Comparison of ENCODE assay signal across 9 mouse cellular contexts in the genomic region with DNA sequence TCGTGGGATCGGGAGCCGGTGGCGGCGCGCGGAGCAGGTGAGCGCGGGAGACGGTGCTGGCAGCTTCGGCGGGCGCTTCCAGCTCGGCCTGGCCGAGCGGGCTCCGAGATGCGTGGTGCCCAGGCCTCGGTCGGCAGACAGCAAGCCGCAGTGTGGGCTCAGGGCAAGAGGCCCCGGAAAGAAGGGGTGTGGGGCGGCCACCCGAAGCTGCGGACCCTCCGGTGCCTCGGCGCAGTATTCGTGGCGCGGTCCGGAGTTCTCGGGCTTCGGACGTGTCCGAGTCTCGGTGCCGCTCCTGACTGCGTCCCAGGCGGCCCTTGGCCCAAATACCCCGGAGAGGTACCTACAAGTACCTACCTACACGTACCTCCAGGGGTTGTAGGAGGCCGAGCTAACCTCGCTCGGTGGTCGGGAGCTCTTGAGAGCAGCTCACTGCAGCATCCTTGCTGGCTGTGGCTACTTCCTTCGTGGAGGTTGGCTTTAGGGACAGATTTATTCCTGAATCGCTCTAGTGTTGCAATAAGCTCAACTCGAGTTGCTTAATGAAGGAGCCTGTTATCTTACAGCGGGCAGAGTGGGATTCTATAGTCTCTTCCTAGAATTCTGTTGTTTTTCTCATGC. TPM values are rescaled to one million over a fixed set of nuclear protein-coding genes. Genes with fewer than 3 reads are reported as not detected.
A peak's percentile ranks its signal among the peaks of the same experiment; 100 is the strongest.
DNase-seq lines count a peak whose midpoint lies in the region; ATAC-seq lines count a peak whose summit lies in the region.
"Had no signal": no experiment of that assay in that cellular context is flagged by ENCODE, and none has a peak within 500 bp of the region (broad histone marks: within the 10 kb centered on the region; RNA-seq: fewer than 3 reads in every experiment).

No protein-coding gene starts in this region.

- no peaks in the 10 kb centered on the region for H3K9me3 ChIP-seq in hindbrain, embryonic 12.5 days (replicated peaks)

- H3K4me2 ChIP-seq in hindbrain, embryonic 12.5 days (replicated peaks) = peak overlapping the region; percentile 93

- no peak for DNase-seq in cerebellum, postnatal 25 days
- DNase-seq in retina, embryonic 14.5 days (ENCODE audit: low spot score) = peak; percentile 41
- DNase-seq in retina, postnatal 1 day = no peak
- no peak for DNase-seq in thymus, adult 18-20 months
- no peak for DNase-seq in thymus, postnatal 4 days

- peaks cover 12% of the 10 kb centered on the region; the same call in 1 of the 2 replicates for H3K27me3 ChIP-seq in hindbrain, embryonic 12.5 days

- H3K9ac ChIP-seq in hindbrain, embryonic 12.5 days = peak overlapping the region; percentile 82

- ATAC-seq in cerebellum, adult (ENCODE audit: insufficient number of reproducible peaks, low FRiP score, low TSS enrichment) = peak; percentile 72; the same call in 1 of the 2 replicates
- peak; percentile 83 for ATAC-seq in hindbrain, embryonic 12.5 days (ENCODE audit: low FRiP score)
- peak; percentile 37 for ATAC-seq in megakaryocyte progenitor cell, adult 5-6 weeks (replicated peaks; ENCODE audit: poor library complexity)

- peaks cover 13% of the 10 kb centered on the region for H3K4me1 ChIP-seq in hindbrain, embryonic 12.5 days

- peak overlapping the region; percentile 60 for H3K27ac ChIP-seq in hindbrain, embryonic 12.5 days

- WGBS in hindbrain, embryonic 12.5 days = under 1% methylated on average over 50 of the region's 50 CpGs

- H3K36me3 ChIP-seq in hindbrain, embryonic 12.5 days = no peaks in the 10 kb centered on the region

- peak overlapping the region; percentile 79 for H3K4me3 ChIP-seq in hindbrain, embryonic 12.5 days

RNA-seq across cellular contexts. Expression of a gene that starts 0.4 kb away (rescaled TPM):
- polyA plus RNA-seq in hindbrain, embryonic 12.5 days (2016; fragmentation: Nextera tagmentation; extraction: Ambion mirVana) = 85.8 and 87.1 TPM in 2 replicates
- total RNA-seq in megakaryocyte progenitor cell, adult 5-6 weeks (2015) = 45.6 and 51.6 TPM in 2 replicates
- total RNA-seq in megakaryocyte progenitor cell, adult 5-6 weeks (2017) = 115 and 117 TPM in 2 replicates

RNA-seq across cellular contexts. Expression of a gene that starts 31.5 kb away (rescaled TPM):
- polyA plus RNA-seq in hindbrain, embryonic 12.5 days (2016; fragmentation: Nextera tagmentation; extraction: Ambion mirVana) = 1.6 and 2.0 TPM in 2 replicates
- not detected in 2 replicates for total RNA-seq in megakaryocyte progenitor cell, adult 5-6 weeks (2015)
- not detected in 2 replicates for total RNA-seq in megakaryocyte progenitor cell, adult 5-6 weeks (2017)

RNA-seq across cellular contexts. Expression of a gene that starts 48.9 kb away (rescaled TPM):
- polyA plus RNA-seq in hindbrain, embryonic 12.5 days (2016; fragmentation: Nextera tagmentation; extraction: Ambion mirVana) = not detected in 2 replicates
- total RNA-seq in megakaryocyte progenitor cell, adult 5-6 weeks (2015) = not detected in 2 replicates
- not detected in 2 replicates for total RNA-seq in megakaryocyte progenitor cell, adult 5-6 weeks (2017)
- total RNA-seq: left cerebral cortex, postnatal 14 days had no signal
